Mouse (Mus musculus) hindbrain, embryonic 15.5 days (tissue): ENCODE measurements at regions not wholly inside any gene's neighbourhood (a gene's known extent, or its start where the extent isn't known, plus 50 kb on each side); places are given as distances from the start of the nearest gene placed in this dataset.

Experiments used
- ATAC-seq: fragments of 200-750 bp; cut with Nextera tagmentation; 2 replicates; pipeline ENCODE4 v1.8.0; 2017; ENCODE audit warnings: low read depth, moderate number of reproducible peaks, moderate TSS enrichment; ENCODE audit not compliant: low FRiP score
- H3K27ac ChIP-seq: fragments of 300-500 bp; sonication (generic); replicated peaks from 2 replicates; pipeline ENCODE4 v1.5.1; 2015; ENCODE audit warnings: mild to moderate bottlenecking, inconsistent platforms
- H3K27me3 ChIP-seq: fragments of 300-500 bp; sonication (generic); 2 replicates; pipeline ENCODE4 v1.6.1; 2015; ENCODE audit warnings: control low read depth, inconsistent platforms
- H3K36me3 ChIP-seq: fragments of 300-500 bp; sonication (generic); 2 replicates; pipeline ENCODE4 v1.6.1; 2015; ENCODE audit warnings: control low read depth, inconsistent platforms
- H3K4me1 ChIP-seq: fragments of 300-500 bp; sonication (generic); replicated peaks from 2 replicates; pipeline ENCODE4 v1.6.1; 2015; ENCODE audit warnings: control low read depth, inconsistent platforms
- H3K4me2 ChIP-seq: fragments of 300-500 bp; sonication (generic); 2 replicates; pipeline ENCODE4 v1.6.1; 2015; ENCODE audit warnings: moderate library complexity, mild to moderate bottlenecking, inconsistent platforms
- H3K4me3 ChIP-seq: fragments of 300-500 bp; sonication (generic); 2 replicates; pipeline ENCODE4 v1.5.1; 2015; ENCODE audit warnings: mild to moderate bottlenecking, inconsistent platforms
- H3K9ac ChIP-seq: fragments of 300-500 bp; sonication (generic); 2 replicates; pipeline ENCODE4 v1.6.1; 2015; ENCODE audit warnings: inconsistent platforms
- H3K9me3 ChIP-seq: fragments of 300-500 bp; sonication (generic); 2 replicates; pipeline ENCODE4 v1.6.1; 2016; ENCODE audit warnings: control low read depth, inconsistent platforms
- WGBS: fragments of 180-500 bp; shearing (Covaris S2); methylation state at CpG from one replicate; pipeline ENCODE4 v1.1.7; 2015; 5-methylcytosine and 5-hydroxymethylcytosine counted together

- no peak overlapping the region for H3K9ac ChIP-seq
- no peak overlapping the region for H3K4me2 ChIP-seq
- H3K27me3 ChIP-seq = no peaks in the 10 kb centered on the region
- H3K4me1 ChIP-seq = peaks cover 3% of the 10 kb centered on the region; the same call in 1 of the 2 replicates
- no peaks in the 10 kb centered on the region for H3K36me3 ChIP-seq
- no peak overlapping the region for H3K27ac ChIP-seq
- 85% methylated on average over 5 of the region's 5 CpGs for WGBS
- H3K9me3 ChIP-seq = no peaks in the 10 kb centered on the region
- no peak for ATAC-seq
- H3K4me3 ChIP-seq = no peak overlapping the region
These were observed 386.9 kb downstream of the Wdr11 start for GRCm38 (mm10) chr7:129978576-129978975.

DNA sequence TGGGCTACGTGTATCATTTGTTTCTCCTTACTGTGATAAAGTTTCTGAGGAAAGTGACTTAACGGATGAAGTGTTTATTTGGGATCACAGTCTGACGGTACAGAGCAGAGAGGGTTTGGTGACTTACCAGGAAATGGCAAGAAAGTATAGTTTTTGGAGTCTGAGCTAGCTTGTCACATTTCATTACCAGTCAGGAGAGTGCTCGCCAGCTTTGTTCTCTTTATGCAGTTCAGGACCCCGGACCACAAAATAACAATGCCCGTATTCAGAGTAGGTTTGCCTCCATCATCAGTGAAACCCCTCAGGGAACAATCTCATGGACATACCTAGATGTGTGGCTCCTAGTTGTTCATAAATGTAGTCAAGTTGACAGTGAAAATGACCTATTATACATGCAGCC is 387.7 kb downstream of the Wdr11 start:
- WGBS = 69% methylated on average over 6 of the region's 6 CpGs

DNA sequence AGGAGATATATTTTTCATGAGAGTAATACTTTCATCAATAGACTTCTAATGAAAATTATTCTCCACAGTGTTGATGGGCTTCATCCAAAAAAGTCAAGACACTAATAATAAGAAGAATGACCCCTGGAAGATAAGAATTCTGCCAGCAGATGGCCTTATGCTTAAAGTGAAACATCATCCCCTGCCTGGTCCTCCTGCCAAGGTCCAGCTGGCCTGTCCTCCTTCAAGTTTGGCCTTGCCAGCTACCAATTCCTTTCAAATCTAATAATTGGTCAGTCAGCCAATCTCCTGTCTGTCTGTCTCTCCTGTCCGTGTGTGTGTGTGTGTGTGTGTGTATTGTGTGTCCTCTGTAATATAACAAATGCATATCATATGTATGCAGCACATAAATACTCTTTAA is 388.8 kb downstream of the Wdr11 start:
- H3K36me3 ChIP-seq = no peaks in the 10 kb centered on the region
- WGBS = 75% methylated on average over 1 of the region's 1 CpGs
- H3K27me3 ChIP-seq = no peaks in the 10 kb centered on the region
- H3K9me3 ChIP-seq = no peaks in the 10 kb centered on the region
- H3K4me2 ChIP-seq = no peak overlapping the region
- no peak overlapping the region for H3K27ac ChIP-seq
- no peak overlapping the region for H3K9ac ChIP-seq
- H3K4me1 ChIP-seq = peaks cover 3% of the 10 kb centered on the region; the same call in 1 of the 2 replicates
- ATAC-seq = no peak
- H3K4me3 ChIP-seq = no peak overlapping the region

More for the DNA sequence above, 387.7 kb downstream of the Wdr11 start:
- ATAC-seq = no peak
- Histone ChIP-seq H3K4me1 (peaks cover 3% of the 10 kb centered on the region; the same call in 1 of the 2 replicates), H3K27ac (no peak overlapping the region), H3K4me2 (no peak overlapping the region), H3K27me3 (no peaks in the 10 kb centered on the region), H3K36me3 (no peaks in the 10 kb centered on the region), H3K9me3 (no peaks in the 10 kb centered on the region), H3K9ac (no peak overlapping the region), H3K4me3 (no peak overlapping the region)

DNA sequence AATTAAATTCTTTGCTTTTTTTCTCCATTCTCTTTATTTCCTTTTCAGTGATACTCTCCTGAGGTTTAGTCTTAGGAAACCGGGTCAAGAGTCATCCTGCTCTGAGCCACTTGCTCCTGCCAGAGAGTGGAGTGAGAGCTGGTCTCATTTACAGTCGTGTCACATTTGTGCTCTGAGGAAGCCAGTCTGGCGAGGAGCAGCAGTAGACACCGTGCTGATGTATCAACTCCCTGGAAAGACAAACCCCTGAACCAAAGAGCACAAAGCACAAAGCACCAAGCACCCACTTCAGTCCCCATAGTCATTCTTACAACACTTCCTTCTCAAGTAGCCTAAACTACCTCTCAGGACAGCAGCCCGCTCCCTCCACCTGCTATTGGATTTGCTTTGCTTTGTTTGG is 390.7 kb downstream of the Wdr11 start:
- ATAC-seq = no peak
- no peaks in the 10 kb centered on the region for H3K9me3 ChIP-seq
- peaks cover 3% of the 10 kb centered on the region; the same call in 1 of the 2 replicates for H3K4me1 ChIP-seq
- H3K4me2 ChIP-seq = no peak overlapping the region
- no peak overlapping the region for H3K27ac ChIP-seq
- no peaks in the 10 kb centered on the region for H3K27me3 ChIP-seq
- H3K9ac ChIP-seq = no peak overlapping the region
- H3K36me3 ChIP-seq = no peaks in the 10 kb centered on the region
- no peak overlapping the region for H3K4me3 ChIP-seq
- WGBS = 43% methylated on average over 5 of the region's 5 CpGs

DNA sequence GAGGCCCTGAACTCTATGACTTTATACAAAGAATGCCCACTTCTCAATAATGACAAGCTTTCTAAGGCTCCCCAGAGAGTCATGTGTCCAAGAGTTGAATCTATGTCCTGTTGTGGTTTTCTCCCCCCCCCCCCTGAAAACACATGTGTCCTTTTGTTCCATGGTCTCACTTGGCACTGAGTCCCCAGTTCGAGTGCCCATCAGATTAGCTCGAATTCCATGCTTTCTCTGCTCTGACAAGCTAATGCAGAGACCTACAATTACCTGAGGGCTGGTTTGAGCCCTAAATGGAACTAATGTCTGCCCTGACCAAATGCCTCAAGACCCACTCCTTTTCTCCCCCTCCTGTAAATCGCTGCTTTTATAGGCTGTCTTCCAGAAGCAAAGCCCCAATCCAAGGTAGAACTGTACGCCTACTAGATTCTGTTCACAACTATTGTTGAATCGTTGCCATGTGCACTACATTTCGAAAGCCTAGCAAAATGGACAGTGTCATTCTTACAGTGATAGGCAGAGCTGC is 392.0 kb downstream of the Wdr11 start:
- no peak overlapping the region for H3K4me3 ChIP-seq
- ATAC-seq = no peak
- H3K9ac ChIP-seq = no peak overlapping the region
- WGBS = 90% methylated on average over 6 of the region's 6 CpGs
- H3K27me3 ChIP-seq = no peaks in the 10 kb centered on the region
- H3K36me3 ChIP-seq = no peaks in the 10 kb centered on the region
- H3K27ac ChIP-seq = no peak overlapping the region
- no peak overlapping the region for H3K4me2 ChIP-seq
- peaks cover 3% of the 10 kb centered on the region; the same call in 1 of the 2 replicates for H3K4me1 ChIP-seq
- H3K9me3 ChIP-seq = no peaks in the 10 kb centered on the region

- WGBS = 77% methylated on average over 9 of the region's 9 CpGs
- no peak for ATAC-seq
- H3K4me1 ChIP-seq = peaks cover 3% of the 10 kb centered on the region; the same call in 1 of the 2 replicates
- no peak overlapping the region for H3K9ac ChIP-seq
- H3K9me3 ChIP-seq = no peaks in the 10 kb centered on the region
- H3K27ac ChIP-seq = no peak overlapping the region
- no peaks in the 10 kb centered on the region for H3K36me3 ChIP-seq
- H3K27me3 ChIP-seq = no peaks in the 10 kb centered on the region
- H3K4me3 ChIP-seq = no peak overlapping the region
- no peak overlapping the region for H3K4me2 ChIP-seq
These were observed 392.7 kb downstream of the Wdr11 start for GRCm38 (mm10) chr7:129984367-129984766.

- Histone ChIP-seq H3K9ac (no peak overlapping the region), H3K9me3 (no peaks in the 10 kb centered on the region)
- 68% methylated on average over 6 of the region's 6 CpGs for WGBS
These were observed 395.5 kb downstream of the Wdr11 start for GRCm38 (mm10) chr7:129987119-129987665.

DNA sequence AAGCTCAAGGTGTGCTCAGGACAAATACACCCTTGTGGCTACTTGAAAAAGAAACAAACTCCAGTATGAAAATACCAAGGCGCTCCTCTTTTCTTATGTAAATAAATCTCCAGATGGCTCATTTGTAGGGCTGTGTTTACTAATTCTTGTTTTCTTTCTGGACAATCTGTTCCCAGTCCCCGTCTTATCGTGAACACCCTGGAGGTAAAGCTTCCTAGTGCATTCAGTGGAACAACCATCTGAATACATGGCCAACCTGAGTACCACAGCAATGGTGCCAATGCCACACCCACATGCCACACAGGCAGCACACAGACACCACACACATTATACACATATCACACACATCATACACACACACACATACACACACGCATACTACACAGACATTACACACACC is 396.1 kb downstream of the Wdr11 start:
- Histone ChIP-seq H3K9ac (no peak overlapping the region), H3K4me3 (no peak overlapping the region), H3K27ac (no peak overlapping the region), H3K36me3 (no peaks in the 10 kb centered on the region), H3K27me3 (no peaks in the 10 kb centered on the region), H3K9me3 (no peaks in the 10 kb centered on the region), H3K4me2 (no peak overlapping the region), H3K4me1 (no peaks in the 10 kb centered on the region)
- 49% methylated on average over 4 of the region's 4 CpGs for WGBS
- ATAC-seq = no peak

More at GRCm38 (mm10) chr7:129987119-129987665, 395.5 kb downstream of the Wdr11 start:
- no peak overlapping the region for H3K27ac ChIP-seq
- H3K27me3 ChIP-seq = no peaks in the 10 kb centered on the region
- H3K4me2 ChIP-seq = no peak overlapping the region
- H3K4me3 ChIP-seq = no peak overlapping the region
- peaks cover 3% of the 10 kb centered on the region; the same call in 1 of the 2 replicates for H3K4me1 ChIP-seq
- H3K36me3 ChIP-seq = no peaks in the 10 kb centered on the region
- ATAC-seq = no peak

DNA sequence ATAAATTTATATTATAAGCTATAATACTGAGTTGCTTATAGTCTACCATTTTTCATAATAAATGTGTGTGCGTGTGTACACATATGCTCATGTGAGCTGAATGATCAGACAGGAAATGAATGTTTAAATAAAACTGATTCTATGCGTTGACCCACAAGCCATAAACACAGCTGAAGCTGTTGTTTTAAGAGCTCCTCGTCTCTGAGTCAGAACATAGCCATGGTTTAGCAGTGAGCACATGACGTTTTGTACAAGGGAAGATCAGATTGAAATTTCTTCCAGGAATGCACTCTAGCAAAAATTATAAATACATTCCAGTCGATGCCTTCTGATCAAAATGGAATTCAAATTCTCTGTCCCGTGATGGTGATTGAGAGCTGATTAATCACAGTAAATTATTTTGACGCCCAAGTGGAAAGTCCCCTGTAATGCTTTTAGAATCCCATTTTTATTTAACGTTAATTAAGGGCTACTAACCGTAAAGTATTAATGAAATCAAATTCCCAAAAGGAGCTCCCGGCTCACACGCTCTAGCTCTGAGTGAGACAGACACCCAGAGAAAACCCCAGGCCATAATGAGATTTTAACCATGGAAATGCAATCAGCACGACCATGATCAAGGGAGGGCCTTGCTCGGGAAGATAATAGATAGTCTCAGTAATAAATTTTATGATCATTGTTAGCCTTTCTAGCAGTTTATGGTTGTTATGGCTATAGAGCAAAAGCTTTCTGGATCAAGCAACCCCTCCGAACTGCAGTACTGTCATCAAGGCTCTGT is 402.0 kb downstream of the Wdr11 start:
- Histone ChIP-seq H3K4me1 (peaks cover 6% of the 10 kb centered on the region), H3K27me3 (no peaks in the 10 kb centered on the region), H3K9me3 (no peaks in the 10 kb centered on the region), H3K27ac (0 out of 2 replicates have a peak overlapping the region, but pooled peaks have one; percentile 20), H3K36me3 (no peaks in the 10 kb centered on the region), H3K4me3 (no peak overlapping the region), H3K4me2 (no peak overlapping the region), H3K9ac (no peak overlapping the region)
- 34% methylated on average over 14 of the region's 14 CpGs for WGBS
- 0 out of 2 replicates have a peak, but pooled peaks have one; percentile 48 for ATAC-seq

- Histone ChIP-seq H3K9ac (no peak overlapping the region), H3K36me3 (no peaks in the 10 kb centered on the region), H3K4me3 (no peak overlapping the region), H3K27me3 (no peaks in the 10 kb centered on the region), H3K9me3 (no peaks in the 10 kb centered on the region), H3K4me2 (no peak overlapping the region), H3K4me1 (peaks cover 6% of the 10 kb centered on the region), H3K27ac (no peak overlapping the region)
- 93% methylated on average over 7 of the region's 7 CpGs for WGBS
- no peak for ATAC-seq
These were observed 403.9 kb downstream of the Wdr11 start for GRCm38 (mm10) chr7:129995529-129995928.

GRCm38 (mm10) chr7:130001064-130001463 is 409.4 kb downstream of the Wdr11 start:
- H3K4me1 ChIP-seq = peaks cover 16% of the 10 kb centered on the region
- peak overlapping the region; percentile 65 for H3K27ac ChIP-seq
- no peaks in the 10 kb centered on the region for H3K36me3 ChIP-seq
- H3K9me3 ChIP-seq = no peaks in the 10 kb centered on the region
- H3K27me3 ChIP-seq = no peaks in the 10 kb centered on the region
- 63% methylated on average over 10 of the region's 10 CpGs for WGBS
- H3K9ac ChIP-seq = no peak overlapping the region
- no peak overlapping the region for H3K4me3 ChIP-seq
- ATAC-seq = no peak
- 0 out of 2 replicates have a peak overlapping the region, but pooled peaks have one; percentile 26 for H3K4me2 ChIP-seq

DNA sequence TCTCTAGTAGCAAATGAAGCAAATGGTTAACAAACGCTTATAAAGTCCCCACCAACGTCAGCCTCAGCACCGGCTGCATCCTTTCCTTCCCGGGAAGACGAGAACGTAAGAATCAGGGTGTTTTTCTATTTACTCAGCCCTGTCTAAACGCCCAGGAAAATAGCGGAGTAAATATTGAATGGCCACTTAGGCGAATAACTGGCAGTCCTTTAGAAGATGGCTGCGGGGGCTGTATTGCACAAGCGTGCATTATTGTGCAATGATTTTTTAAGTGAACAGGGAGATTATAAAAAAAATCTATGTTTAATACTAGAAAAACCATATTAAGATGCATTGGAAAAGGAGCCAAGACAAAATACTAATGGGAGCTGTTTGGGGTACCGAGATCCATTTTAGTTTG is 410.3 kb downstream of the Wdr11 start:
- no peaks in the 10 kb centered on the region for H3K27me3 ChIP-seq
- no peak overlapping the region for H3K9ac ChIP-seq
- H3K4me1 ChIP-seq = peaks cover 16% of the 10 kb centered on the region
- no peak overlapping the region for H3K4me2 ChIP-seq
- no peaks in the 10 kb centered on the region for H3K9me3 ChIP-seq
- no peak for ATAC-seq
- H3K27ac ChIP-seq = peak overlapping the region; percentile 13; the same call in 1 of the 2 replicates
- no peaks in the 10 kb centered on the region for H3K36me3 ChIP-seq
- WGBS = 54% methylated on average over 12 of the region's 12 CpGs
- no peak overlapping the region for H3K4me3 ChIP-seq
